Comparison of ENCODE assay signal across 8 mouse cellular contexts in genomic region chr3:88832388-88832787, GRCm38 (mm10). TPM values are rescaled to one million over a fixed set of nuclear protein-coding genes. Genes with fewer than 3 reads are reported as not detected.
DNase-seq lines count a peak whose midpoint lies in the region; ATAC-seq lines count a peak whose summit lies in the region.
"Not testable (repeated sequence)": the region's sequence is repeated elsewhere in the genome, so short reads cannot be mapped to it uniquely, and the experiment has no call there.

No protein-coding gene starts in this region.

- peak; percentile 41 for ATAC-seq in embryonic facial prominence, embryonic 14.5 days (ENCODE audit: low read depth)
- ATAC-seq in intestine, embryonic 16.5 days, result peak; percentile 19

- 3% methylated on average over 11 of the region's 14 CpGs for WGBS in embryonic facial prominence, embryonic 14.5 days
- 5% methylated on average over 14 of the region's 14 CpGs for WGBS in intestine, embryonic 16.5 days

- not testable (repeated sequence) for H3K27ac ChIP-seq in embryonic facial prominence, embryonic 14.5 days (replicated peaks; ENCODE audit: low read depth, low read length); intestine, embryonic 16.5 days (ENCODE audit: low read length)

- not testable (repeated sequence) for H3K4me3 ChIP-seq in embryonic facial prominence, embryonic 14.5 days (ENCODE audit: low read depth, low read length); intestine, embryonic 16.5 days (ENCODE audit: low read length)

- peak overlapping the region; percentile 24; the same call in 1 of the 2 replicates for H3K4me2 ChIP-seq in embryonic facial prominence, embryonic 14.5 days (ENCODE audit: low read depth, low read length)
- not testable (repeated sequence) for H3K4me2 ChIP-seq in intestine, embryonic 16.5 days (ENCODE audit: low read depth, low read length)

- not testable (repeated sequence) for H3K4me1 ChIP-seq in embryonic facial prominence, embryonic 14.5 days (ENCODE audit: control insufficient read depth, insufficient read depth, low read length); intestine, embryonic 16.5 days (ENCODE audit: control insufficient read depth, insufficient read depth, low read length)

- not testable (repeated sequence) for H3K9ac ChIP-seq in embryonic facial prominence, embryonic 14.5 days (ENCODE audit: low read depth, low read length); intestine, embryonic 16.5 days (ENCODE audit: low read depth, low read length)

- H3K27me3 ChIP-seq in embryonic facial prominence, embryonic 14.5 days (replicated peaks; ENCODE audit: control insufficient read depth, insufficient read depth, low read length); intestine, embryonic 16.5 days (replicated peaks; ENCODE audit: control insufficient read depth, insufficient read depth, low read length): not testable (repeated sequence)

- DNase-seq in adrenal gland, postnatal 36 days, result peak; percentile 38 to 43
- DNase-seq in embryonic facial prominence, embryonic 14.5 days (ENCODE audit: low spot score), result peak; percentile 85
- peak; percentile 96 for DNase-seq in heart, adult 11 months
- peak; percentile 38 to 90 for DNase-seq in left cerebral cortex, adult 8-10 months (ENCODE audit: low spot score in 2 of 2)
- DNase-seq in lung, postnatal 25 days (ENCODE audit: low spot score), result peak; percentile 50
- DNase-seq in retina, adult 2 months (ENCODE audit: low read depth, low spot score), result peak; percentile 25
- DNase-seq in thymus, postnatal 10 days (ENCODE audit: low spot score in 2 of 2), result peak; percentile 14 to 25

- H3K9me3 ChIP-seq in embryonic facial prominence, embryonic 14.5 days (ENCODE audit: control insufficient read depth, low read length); intestine, embryonic 16.5 days (ENCODE audit: control insufficient read depth, low read length): not testable (repeated sequence)

- not testable (repeated sequence) for H3K36me3 ChIP-seq in embryonic facial prominence, embryonic 14.5 days (ENCODE audit: control insufficient read depth, insufficient read depth, low read length); intestine, embryonic 16.5 days (ENCODE audit: control insufficient read depth, insufficient read depth, low read length)

RNA-seq across cellular contexts. Expression of gene Gon4l, which starts 2.6 kb away (rescaled TPM):
- total RNA-seq in adrenal gland, postnatal 36 days (2021), result 10 to 100 TPM; 27.2 to 30.1 TPM
- 11.8 and 12.7 TPM in 2 replicates for polyA plus RNA-seq in embryonic facial prominence, embryonic 14.5 days (2014; fragmentation: Nextera tagmentation; extraction: Ambion mirVana)
- 6.6 and 7.0 TPM in 2 replicates for polyA plus RNA-seq in intestine, embryonic 16.5 days (2015; fragmentation: Nextera tagmentation; extraction: Ambion mirVana)
- 10 to 100 TPM; 40.9 to 46.8 (median 43.8) TPM for total RNA-seq in left cerebral cortex, adult 8-10 months (2022)

RNA-seq across cellular contexts. Expression of gene Syt11, which starts 57.4 kb away (rescaled TPM):
- 1 to 10 TPM; 6.0 to 9.4 TPM for total RNA-seq in adrenal gland, postnatal 36 days (2021)
- 25.8 and 30.9 TPM in 2 replicates for polyA plus RNA-seq in embryonic facial prominence, embryonic 14.5 days (2014; fragmentation: Nextera tagmentation; extraction: Ambion mirVana)
- polyA plus RNA-seq in intestine, embryonic 16.5 days (2015; fragmentation: Nextera tagmentation; extraction: Ambion mirVana), result 15.8 and 18.8 TPM in 2 replicates
- 100 to 1,000 TPM; 529 to 574 (median 545) TPM for total RNA-seq in left cerebral cortex, adult 8-10 months (2022)

Comparison
In these comparisons a context has a peak if more than half of its experiments do, and no peak if none do; other contexts are left out.
1. DNase-seq: peak in every context shown above with its lines; median percentile 96 in heart, adult 11 months; 85 in embryonic facial prominence, embryonic 14.5 days; 64 in left cerebral cortex, adult 8-10 months; 50 in lung, postnatal 25 days; 40 in adrenal gland, postnatal 36 days; 25 in retina, adult 2 months; 20 in thymus, postnatal 10 days.
2. RNA of gene Syt11, which starts 57.4 kb away (total RNA-seq): 529 to 574 TPM in left cerebral cortex, adult 8-10 months; 6.0 to 9.4 TPM in adrenal gland, postnatal 36 days; every median in the first group is over 10 times any median in the second.